Mouse (Mus musculus): Measurements from ENCODE around the gene Kcnn1. TPM values are rescaled to one million over a fixed set of nuclear protein-coding genes. Genes with fewer than 3 reads are reported as not detected.

Gene Kcnn1
- polyA plus RNA-seq, 1 experiment from 2014 or later = 1.6 TPM

DNA sequence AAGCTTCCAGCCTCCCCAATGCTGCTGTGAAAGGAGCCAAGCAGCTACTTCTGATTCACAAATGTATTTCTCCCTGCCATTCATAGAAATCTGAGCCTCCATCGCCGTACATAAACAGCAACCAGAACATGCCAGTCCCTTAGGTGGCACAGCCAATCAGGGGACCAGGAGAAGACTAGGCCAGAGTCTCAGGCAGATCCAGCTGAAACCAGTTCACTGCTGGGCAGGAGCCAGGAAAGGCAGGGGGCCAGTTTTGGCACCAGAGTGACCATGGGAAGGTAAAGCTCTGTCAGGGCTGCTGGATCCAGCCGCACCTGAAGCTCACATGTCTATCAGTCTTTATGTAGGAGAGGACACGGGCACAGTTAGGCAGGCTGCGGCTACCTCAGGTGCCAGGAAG lies 27.6 kb upstream of the Kcnn1 start:
- no peak overlapping the region for H3K27ac ChIP-seq (ENCODE audit: low read length)
- H3K4me1 ChIP-seq (ENCODE audit: control insufficient read depth, insufficient read depth, low read length) = peaks cover 9% of the 10 kb centered on the region; the same call in 1 of the 2 replicates
- H3K36me3 ChIP-seq (ENCODE audit: control insufficient read depth, insufficient read depth, low read length) = peaks cover 21% of the 10 kb centered on the region
- no peak overlapping the region for H3K4me3 ChIP-seq (ENCODE audit: low read depth, low read length)
- no peak overlapping the region for H3K4me2 ChIP-seq (replicated peaks; ENCODE audit: low read depth, low read length)
- WGBS = 91% methylated on average over 5 of the region's 5 CpGs
- H3K27me3 ChIP-seq (ENCODE audit: control insufficient read depth, insufficient read depth, low read length) = peaks cover 20% of the 10 kb centered on the region
- H3K9me3 ChIP-seq (ENCODE audit: control insufficient read depth, low read depth, low read length) = no peaks in the 10 kb centered on the region
- no peak overlapping the region for H3K9ac ChIP-seq (replicated peaks; ENCODE audit: low read depth, low read length)
- no peak for ATAC-seq (ENCODE audit: insufficient number of reproducible peaks, insufficient read depth, low FRiP score, low read depth)

GRCm38 (mm10) chr8:70887669-70888068 lies 24.6 kb upstream of the Kcnn1 start:
- Histone ChIP-seq H3K4me3 (ENCODE audit: low read depth, low read length) (no peak overlapping the region), H3K27me3 (ENCODE audit: control insufficient read depth, insufficient read depth, low read length) (peaks cover 15% of the 10 kb centered on the region), H3K9ac (replicated peaks; ENCODE audit: low read depth, low read length) (no peak overlapping the region), H3K4me1 (ENCODE audit: control insufficient read depth, insufficient read depth, low read length) (peaks cover 5% of the 10 kb centered on the region; the same call in 1 of the 2 replicates), H3K27ac (ENCODE audit: low read length) (no peak overlapping the region), H3K36me3 (ENCODE audit: control insufficient read depth, insufficient read depth, low read length) (no peaks in the 10 kb centered on the region), H3K4me2 (replicated peaks; ENCODE audit: low read depth, low read length) (no peak overlapping the region), H3K9me3 (ENCODE audit: control insufficient read depth, low read depth, low read length) (no peaks in the 10 kb centered on the region)
- no peak for ATAC-seq (ENCODE audit: insufficient number of reproducible peaks, insufficient read depth, low FRiP score, low read depth)
- 7% methylated on average over 18 of the region's 18 CpGs for WGBS

GRCm38 (mm10) chr8:70885612-70886011 lies 22.6 kb upstream of the Kcnn1 start:
- Histone ChIP-seq H3K27ac (ENCODE audit: low read length) (no peak overlapping the region), H3K4me1 (ENCODE audit: control insufficient read depth, insufficient read depth, low read length) (no peaks in the 10 kb centered on the region), H3K4me2 (replicated peaks; ENCODE audit: low read depth, low read length) (no peak overlapping the region), H3K4me3 (ENCODE audit: low read depth, low read length) (no peak overlapping the region), H3K9me3 (ENCODE audit: control insufficient read depth, low read depth, low read length) (no peaks in the 10 kb centered on the region), H3K27me3 (ENCODE audit: control insufficient read depth, insufficient read depth, low read length) (no peaks in the 10 kb centered on the region), H3K9ac (replicated peaks; ENCODE audit: low read depth, low read length) (no peak overlapping the region), H3K36me3 (ENCODE audit: control insufficient read depth, insufficient read depth, low read length) (no peaks in the 10 kb centered on the region)
- no peak for ATAC-seq (ENCODE audit: insufficient number of reproducible peaks, insufficient read depth, low FRiP score, low read depth)
- 15% methylated on average over 12 of the region's 12 CpGs for WGBS

GRCm38 (mm10) chr8:70884683-70885082 lies 21.6 kb upstream of the Kcnn1 start:
- Histone ChIP-seq H3K27ac (ENCODE audit: low read length) (no peak overlapping the region), H3K27me3 (ENCODE audit: control insufficient read depth, insufficient read depth, low read length) (no peaks in the 10 kb centered on the region), H3K36me3 (ENCODE audit: control insufficient read depth, insufficient read depth, low read length) (no peaks in the 10 kb centered on the region), H3K4me1 (ENCODE audit: control insufficient read depth, insufficient read depth, low read length) (no peaks in the 10 kb centered on the region), H3K4me2 (replicated peaks; ENCODE audit: low read depth, low read length) (no peak overlapping the region), H3K9ac (replicated peaks; ENCODE audit: low read depth, low read length) (no peak overlapping the region), H3K4me3 (ENCODE audit: low read depth, low read length) (no peak overlapping the region), H3K9me3 (ENCODE audit: control insufficient read depth, low read depth, low read length) (no peaks in the 10 kb centered on the region)
- no peak for ATAC-seq (ENCODE audit: insufficient number of reproducible peaks, insufficient read depth, low FRiP score, low read depth)
- WGBS = 86% methylated on average over 10 of the region's 10 CpGs

GRCm38 (mm10) chr8:70884186-70884585 lies 21.1 kb upstream of the Kcnn1 start:
- ATAC-seq (ENCODE audit: insufficient number of reproducible peaks, insufficient read depth, low FRiP score, low read depth) = no peak
- no peak overlapping the region for H3K9ac ChIP-seq (replicated peaks; ENCODE audit: low read depth, low read length)
- H3K27ac ChIP-seq (ENCODE audit: low read length) = no peak overlapping the region
- 86% methylated on average over 4 of the region's 4 CpGs for WGBS
- no peak overlapping the region for H3K4me2 ChIP-seq (replicated peaks; ENCODE audit: low read depth, low read length)
- no peaks in the 10 kb centered on the region for H3K4me1 ChIP-seq (ENCODE audit: control insufficient read depth, insufficient read depth, low read length)
- no peaks in the 10 kb centered on the region for H3K9me3 ChIP-seq (ENCODE audit: control insufficient read depth, low read depth, low read length)
- H3K36me3 ChIP-seq (ENCODE audit: control insufficient read depth, insufficient read depth, low read length) = no peaks in the 10 kb centered on the region
- H3K27me3 ChIP-seq (ENCODE audit: control insufficient read depth, insufficient read depth, low read length) = no peaks in the 10 kb centered on the region
- H3K4me3 ChIP-seq (ENCODE audit: low read depth, low read length) = no peak overlapping the region

GRCm38 (mm10) chr8:70880546-70880945 lies 17.5 kb upstream of the Kcnn1 start:
- 19% methylated on average over 11 of the region's 11 CpGs for WGBS
- no peak overlapping the region for H3K9ac ChIP-seq (replicated peaks; ENCODE audit: low read depth, low read length)
- H3K4me3 ChIP-seq (ENCODE audit: low read depth, low read length) = no peak overlapping the region
- peak; percentile 46; the same call in 1 of the 2 replicates for ATAC-seq (ENCODE audit: insufficient number of reproducible peaks, insufficient read depth, low FRiP score, low read depth)
- no peaks in the 10 kb centered on the region for H3K9me3 ChIP-seq (ENCODE audit: control insufficient read depth, low read depth, low read length)
- H3K36me3 ChIP-seq (ENCODE audit: control insufficient read depth, insufficient read depth, low read length) = no peaks in the 10 kb centered on the region
- no peak overlapping the region for H3K27ac ChIP-seq (ENCODE audit: low read length)
- H3K4me2 ChIP-seq (replicated peaks; ENCODE audit: low read depth, low read length) = no peak overlapping the region
- H3K27me3 ChIP-seq (ENCODE audit: control insufficient read depth, insufficient read depth, low read length) = no peaks in the 10 kb centered on the region
- H3K4me1 ChIP-seq (ENCODE audit: control insufficient read depth, insufficient read depth, low read length) = no peaks in the 10 kb centered on the region

GRCm38 (mm10) chr8:70880126-70880525 lies 17.1 kb upstream of the Kcnn1 start:
- H3K9ac ChIP-seq (replicated peaks; ENCODE audit: low read depth, low read length) = no peak overlapping the region
- H3K9me3 ChIP-seq (ENCODE audit: control insufficient read depth, low read depth, low read length) = no peaks in the 10 kb centered on the region
- no peak overlapping the region for H3K4me2 ChIP-seq (replicated peaks; ENCODE audit: low read depth, low read length)
- H3K36me3 ChIP-seq (ENCODE audit: control insufficient read depth, insufficient read depth, low read length) = no peaks in the 10 kb centered on the region
- no peak overlapping the region for H3K27ac ChIP-seq (ENCODE audit: low read length)
- WGBS = 8% methylated on average over 4 of the region's 4 CpGs
- no peaks in the 10 kb centered on the region for H3K4me1 ChIP-seq (ENCODE audit: control insufficient read depth, insufficient read depth, low read length)
- no peaks in the 10 kb centered on the region for H3K27me3 ChIP-seq (ENCODE audit: control insufficient read depth, insufficient read depth, low read length)
- no peak for ATAC-seq (ENCODE audit: insufficient number of reproducible peaks, insufficient read depth, low FRiP score, low read depth)
- no peak overlapping the region for H3K4me3 ChIP-seq (ENCODE audit: low read depth, low read length)

- no peak for ATAC-seq (ENCODE audit: insufficient number of reproducible peaks, insufficient read depth, low FRiP score, low read depth)
- Histone ChIP-seq H3K4me2 (replicated peaks; ENCODE audit: low read depth, low read length) (no peak overlapping the region), H3K4me1 (ENCODE audit: control insufficient read depth, insufficient read depth, low read length) (no peaks in the 10 kb centered on the region), H3K27ac (ENCODE audit: low read length) (no peak overlapping the region), H3K9me3 (ENCODE audit: control insufficient read depth, low read depth, low read length) (no peaks in the 10 kb centered on the region), H3K27me3 (ENCODE audit: control insufficient read depth, insufficient read depth, low read length) (no peaks in the 10 kb centered on the region), H3K36me3 (ENCODE audit: control insufficient read depth, insufficient read depth, low read length) (no peaks in the 10 kb centered on the region), H3K4me3 (ENCODE audit: low read depth, low read length) (no peak overlapping the region), H3K9ac (replicated peaks; ENCODE audit: low read depth, low read length) (no peak overlapping the region)
- WGBS = 59% methylated on average over 4 of the region's 4 CpGs
Measured at GRCm38 (mm10) chr8:70879500-70879899, 16.4 kb upstream of the Kcnn1 start.

DNA sequence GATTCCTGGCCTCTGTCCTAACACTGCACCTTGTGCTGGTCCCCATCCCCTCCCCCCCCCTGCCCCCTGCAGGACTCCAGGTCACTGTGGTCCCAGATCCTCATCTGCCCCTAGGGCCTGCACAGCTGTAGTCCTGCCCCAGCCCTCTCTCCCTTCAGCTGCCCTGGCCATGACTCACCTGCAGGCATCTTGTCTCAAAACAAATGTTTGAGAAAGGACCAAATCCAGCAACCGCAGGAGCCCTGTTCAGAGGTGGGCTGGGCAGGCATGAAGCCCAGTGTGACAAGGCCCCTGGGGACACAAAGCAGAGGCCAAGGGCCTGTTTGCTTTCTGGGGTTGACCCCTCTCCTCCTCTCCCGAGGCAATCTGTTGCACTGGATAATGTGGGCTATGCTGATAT lies 15.1 kb upstream of the Kcnn1 start:
- 42% methylated on average over 2 of the region's 2 CpGs for WGBS
- no peaks in the 10 kb centered on the region for H3K36me3 ChIP-seq (ENCODE audit: control insufficient read depth, insufficient read depth, low read length)
- no peak overlapping the region for H3K9ac ChIP-seq (replicated peaks; ENCODE audit: low read depth, low read length)
- no peaks in the 10 kb centered on the region for H3K27me3 ChIP-seq (ENCODE audit: control insufficient read depth, insufficient read depth, low read length)
- H3K4me3 ChIP-seq (ENCODE audit: low read depth, low read length) = no peak overlapping the region
- H3K4me2 ChIP-seq (replicated peaks; ENCODE audit: low read depth, low read length) = no peak overlapping the region
- H3K9me3 ChIP-seq (ENCODE audit: control insufficient read depth, low read depth, low read length) = no peaks in the 10 kb centered on the region
- H3K4me1 ChIP-seq (ENCODE audit: control insufficient read depth, insufficient read depth, low read length) = no peaks in the 10 kb centered on the region
- ATAC-seq (ENCODE audit: insufficient number of reproducible peaks, insufficient read depth, low FRiP score, low read depth) = peak; percentile 29; the same call in 1 of the 2 replicates
- no peak overlapping the region for H3K27ac ChIP-seq (ENCODE audit: low read length)

Measured in stomach, embryonic 14.5 days (tissue).